Mouse (Mus musculus): ENCODE measurements around the gene Hic2. TPM values are rescaled to one million over a fixed set of nuclear protein-coding genes. Genes with fewer than 3 reads are reported as not detected.

The Hic2 gene
- polyA plus RNA-seq (2012; rRNA removed), result 1.7 and 1.8 TPM in 2 replicates

GRCm38 (mm10) chr16:17232794-17233701 is at the start of gene Hic2:
TSS of gene Hic2 (plus strand) at chr16:17233572.
- no peaks in the 10 kb centered on the region for H3K27me3 ChIP-seq (ENCODE audit: control insufficient read depth, insufficient read depth, low read length)
- peaks cover 20% of the 10 kb centered on the region for H3K4me1 ChIP-seq (ENCODE audit: control insufficient read depth, insufficient read depth, insufficient read length, low read length)
- peak within 1 kb of the TSS; percentile 89 for H3K4me3 ChIP-seq (ENCODE audit: low read depth, low read length)
- no peaks in the 10 kb centered on the region for H3K36me3 ChIP-seq (ENCODE audit: control insufficient read depth, insufficient read depth, low read length)
- H3K27ac ChIP-seq (ENCODE audit: insufficient read depth, low read depth, low read length), result peak within 1 kb of the TSS; percentile 11
- TF ChIP-seq CTCF (IDR thresholded peaks at IDR 0.05; ENCODE audit: extremely low read depth, insufficient read length, insufficient replicate concordance, low read depth, low read length) (no peak), POLR2A (IDR thresholded peaks at IDR 0.05; ENCODE audit: low read depth, low read length) (peak; percentile 87; the same call in 1 of the 2 replicates)
- 7% methylated on average over 55 of the region's 59 CpGs for WGBS

GRCm38 (mm10) chr16:17185475-17185874 is 47.9 kb upstream of the Hic2 start:
- Histone ChIP-seq H3K27ac (ENCODE audit: insufficient read depth, low read depth, low read length) (no peak overlapping the region), H3K27me3 (ENCODE audit: control insufficient read depth, insufficient read depth, low read length) (no peaks in the 10 kb centered on the region), H3K4me1 (ENCODE audit: control insufficient read depth, insufficient read depth, insufficient read length, low read length) (peaks cover 7% of the 10 kb centered on the region; the same call in 1 of the 2 replicates), H3K36me3 (ENCODE audit: control insufficient read depth, insufficient read depth, low read length) (peaks cover 3% of the 10 kb centered on the region), H3K4me3 (ENCODE audit: low read depth, low read length) (no peak overlapping the region)
- no peak for TF ChIP-seq CTCF (IDR thresholded peaks at IDR 0.05; ENCODE audit: extremely low read depth, insufficient read length, insufficient replicate concordance, low read depth, low read length)
- no peak for TF ChIP-seq POLR2A (IDR thresholded peaks at IDR 0.05; ENCODE audit: low read depth, low read length)

- TF ChIP-seq POLR2A (IDR thresholded peaks at IDR 0.05; ENCODE audit: low read depth, low read length), result no peak
- no peak for TF ChIP-seq CTCF (IDR thresholded peaks at IDR 0.05; ENCODE audit: extremely low read depth, insufficient read length, insufficient replicate concordance, low read depth, low read length)
- no peak overlapping the region for H3K4me3 ChIP-seq (ENCODE audit: low read depth, low read length)
- H3K36me3 ChIP-seq (ENCODE audit: control insufficient read depth, insufficient read depth, low read length), result peaks cover 4% of the 10 kb centered on the region
- no peak overlapping the region for H3K27ac ChIP-seq (ENCODE audit: insufficient read depth, low read depth, low read length)
- 80% methylated on average over 4 of the region's 4 CpGs for WGBS
- peaks cover 2% of the 10 kb centered on the region; the same call in 1 of the 2 replicates for H3K4me1 ChIP-seq (ENCODE audit: control insufficient read depth, insufficient read depth, insufficient read length, low read length)
- no peaks in the 10 kb centered on the region for H3K27me3 ChIP-seq (ENCODE audit: control insufficient read depth, insufficient read depth, low read length)
Measured at GRCm38 (mm10) chr16:17193823-17194222, 39.5 kb upstream of the Hic2 start.

- no peaks in the 10 kb centered on the region for H3K27me3 ChIP-seq (ENCODE audit: control insufficient read depth, insufficient read depth, low read length)
- H3K4me3 ChIP-seq (ENCODE audit: low read depth, low read length), result peak overlapping the region; percentile 95
- peaks cover 2% of the 10 kb centered on the region; the same call in 1 of the 2 replicates for H3K36me3 ChIP-seq (ENCODE audit: control insufficient read depth, insufficient read depth, low read length)
- peak overlapping the region; percentile 63 for H3K27ac ChIP-seq (ENCODE audit: insufficient read depth, low read depth, low read length)
- no peak for TF ChIP-seq CTCF (IDR thresholded peaks at IDR 0.05; ENCODE audit: extremely low read depth, insufficient read length, insufficient replicate concordance, low read depth, low read length)
- TF ChIP-seq POLR2A (IDR thresholded peaks at IDR 0.05; ENCODE audit: low read depth, low read length), result no peak
- 1% methylated on average over 24 of the region's 24 CpGs for WGBS
- H3K4me1 ChIP-seq (ENCODE audit: control insufficient read depth, insufficient read depth, insufficient read length, low read length), result peaks cover 2% of the 10 kb centered on the region
Measured at GRCm38 (mm10) chr16:17200121-17200952, 33.0 kb upstream of the Hic2 start.

GRCm38 (mm10) chr16:17200953-17201707 is 32.2 kb upstream of the Hic2 start:
- Histone ChIP-seq H3K27ac (ENCODE audit: insufficient read depth, low read depth, low read length) (peak overlapping the region; percentile 63), H3K27me3 (ENCODE audit: control insufficient read depth, insufficient read depth, low read length) (no peaks in the 10 kb centered on the region), H3K4me1 (ENCODE audit: control insufficient read depth, insufficient read depth, insufficient read length, low read length) (peaks cover 2% of the 10 kb centered on the region), H3K36me3 (ENCODE audit: control insufficient read depth, insufficient read depth, low read length) (peaks cover 2% of the 10 kb centered on the region; the same call in 1 of the 2 replicates), H3K4me3 (ENCODE audit: low read depth, low read length) (peak overlapping the region; percentile 95)
- TF ChIP-seq CTCF (IDR thresholded peaks at IDR 0.05; ENCODE audit: extremely low read depth, insufficient read length, insufficient replicate concordance, low read depth, low read length) (no peak), POLR2A (IDR thresholded peaks at IDR 0.05; ENCODE audit: low read depth, low read length) (peak; percentile 80)
- 1% methylated on average over 72 of the region's 72 CpGs for WGBS

- Histone ChIP-seq H3K4me3 (ENCODE audit: low read depth, low read length) (no peak overlapping the region), H3K36me3 (ENCODE audit: control insufficient read depth, insufficient read depth, low read length) (peaks cover 2% of the 10 kb centered on the region; the same call in 1 of the 2 replicates), H3K27ac (ENCODE audit: insufficient read depth, low read depth, low read length) (no peak overlapping the region), H3K27me3 (ENCODE audit: control insufficient read depth, insufficient read depth, low read length) (no peaks in the 10 kb centered on the region), H3K4me1 (ENCODE audit: control insufficient read depth, insufficient read depth, insufficient read length, low read length) (peaks cover 2% of the 10 kb centered on the region)
- no peak for TF ChIP-seq POLR2A (IDR thresholded peaks at IDR 0.05; ENCODE audit: low read depth, low read length)
- WGBS, result 53% methylated on average over 2 of the region's 2 CpGs
Measured at GRCm38 (mm10) chr16:17201977-17202376, 31.4 kb upstream of the Hic2 start.
